Mouse (Mus musculus): ENCODE measurements around the gene Hnrnpm.
"Not testable (repeated sequence)": the region's sequence is repeated elsewhere in the genome, so short reads cannot be mapped to it uniquely, and the experiment has no call there.

Gene Hnrnpm

GRCm38 (mm10) chr17:33686760-33687159 is at the start of gene Hnrnpm:
Gene Hnrnpm, minus strand, starts transcription at chr17:33686860.
- DNase-seq (ENCODE audit: low read depth) = no peak

GRCm38 (mm10) chr17:33733526-33733925 is 46.9 kb upstream of the Hnrnpm start:
- DNase-seq (ENCODE audit: low read depth) = not testable (repeated sequence)

GRCm38 (mm10) chr17:33732556-33733083 is 46.0 kb upstream of the Hnrnpm start:
- DNase-seq (ENCODE audit: low read depth) = not testable (repeated sequence)

GRCm38 (mm10) chr17:33729215-33729614 is 42.6 kb upstream of the Hnrnpm start:
- peak; percentile 47 for DNase-seq (ENCODE audit: low read depth)

- no peak for DNase-seq (ENCODE audit: low read depth)
Measured at GRCm38 (mm10) chr17:33728396-33728795, 41.7 kb upstream of the Hnrnpm start.

GRCm38 (mm10) chr17:33719736-33720378 is 33.2 kb upstream of the Hnrnpm start:
- no peak for DNase-seq (ENCODE audit: low read depth)

GRCm38 (mm10) chr17:33718944-33719725 is 32.5 kb upstream of the Hnrnpm start:
- DNase-seq (ENCODE audit: low read depth) = no peak

- peak; percentile 98 for DNase-seq (ENCODE audit: low read depth)
Measured at GRCm38 (mm10) chr17:33718384-33718881, 31.8 kb upstream of the Hnrnpm start, which contains the start of gene March2. Gene March2, minus strand, starts transcription at chr17:33718670.

- no peak for DNase-seq (ENCODE audit: low read depth)
Measured at GRCm38 (mm10) chr17:33717982-33718381, 31.3 kb upstream of the Hnrnpm start.

- DNase-seq (ENCODE audit: low read depth) = peak; percentile 16
Measured at GRCm38 (mm10) chr17:33717246-33717645, 30.6 kb upstream of the Hnrnpm start.

- no peak for DNase-seq (ENCODE audit: low read depth)
Measured at GRCm38 (mm10) chr17:33714779-33715178, 28.1 kb upstream of the Hnrnpm start.

- no peak for DNase-seq (ENCODE audit: low read depth)
Measured at GRCm38 (mm10) chr17:33713271-33713670, 26.6 kb upstream of the Hnrnpm start.

- no peak for DNase-seq (ENCODE audit: low read depth)
Measured at GRCm38 (mm10) chr17:33709834-33710233, 23.2 kb upstream of the Hnrnpm start.

GRCm38 (mm10) chr17:33703091-33703490 is 16.4 kb upstream of the Hnrnpm start:
- DNase-seq (ENCODE audit: low read depth) = no peak

GRCm38 (mm10) chr17:33702178-33702577 is 15.5 kb upstream of the Hnrnpm start:
- DNase-seq (ENCODE audit: low read depth) = peak; percentile 41

- DNase-seq (ENCODE audit: low read depth) = no peak
Measured at GRCm38 (mm10) chr17:33695471-33695870, 8.8 kb upstream of the Hnrnpm start.

- DNase-seq (ENCODE audit: low read depth) = peak; percentile 98
Measured at GRCm38 (mm10) chr17:33685249-33685653, 1.4 kb downstream of the Hnrnpm start.

- DNase-seq (ENCODE audit: low read depth) = peak; percentile 90
Measured at GRCm38 (mm10) chr17:33684671-33685231, 1.9 kb downstream of the Hnrnpm start.

GRCm38 (mm10) chr17:33681767-33682166 is 4.9 kb downstream of the Hnrnpm start:
- DNase-seq (ENCODE audit: low read depth) = no peak

GRCm38 (mm10) chr17:33678771-33679170 is 7.9 kb downstream of the Hnrnpm start:
- peak; percentile 53 for DNase-seq (ENCODE audit: low read depth)

- peak; percentile 8 for DNase-seq (ENCODE audit: low read depth)
Measured at GRCm38 (mm10) chr17:33676086-33676485, 10.6 kb downstream of the Hnrnpm start.

GRCm38 (mm10) chr17:33675452-33675851 is 11.2 kb downstream of the Hnrnpm start:
- no peak for DNase-seq (ENCODE audit: low read depth)

All from induced T-regulatory cell, adult 2 months (primary cell).